Mouse (Mus musculus) midbrain, embryonic 14.5 days (tissue): ENCODE measurements around the gene Cfap61. TPM values are rescaled to one million over a fixed set of nuclear protein-coding genes. Genes with fewer than 3 reads are reported as not detected.

ENCODE experiments used
- ATAC-seq: fragments of 200-750 bp; cut with Nextera tagmentation; 2 replicates; pipeline ENCODE4 v1.8.0; 2017; ENCODE audit warnings: moderate number of reproducible peaks, moderate library complexity; ENCODE audit not compliant: low FRiP score, low TSS enrichment
- DNase-seq: peaks from one replicate; pipeline ENCODE4 v3.0.0-alpha.2; 2015
- H3K27ac ChIP-seq: fragments of 300-500 bp; sonication (generic); replicated peaks from 2 replicates; pipeline ENCODE4 v1.5.1; 2014; ENCODE audit warnings: mild to moderate bottlenecking, low read depth, low read length, moderate library complexity
- H3K27me3 ChIP-seq: fragments of 300-500 bp; sonication (generic); 2 replicates; pipeline ENCODE4 v1.6.1; 2014; ENCODE audit warnings: low read length, control low read depth, mixed read lengths; ENCODE audit not compliant: control insufficient read depth, insufficient read depth
- H3K36me3 ChIP-seq: fragments of 300-500 bp; sonication (generic); 2 replicates; pipeline ENCODE4 v1.6.1; 2014; ENCODE audit warnings: low read length, control low read depth; ENCODE audit not compliant: control insufficient read depth, insufficient read depth
- H3K4me1 ChIP-seq: fragments of 300-500 bp; sonication (generic); 2 replicates; pipeline ENCODE4 v1.6.1; 2014; ENCODE audit warnings: mild to moderate bottlenecking, antibody characterized with exemption, low read length, control low read depth; ENCODE audit not compliant: control insufficient read depth, insufficient read depth
- H3K4me2 ChIP-seq: fragments of 300-500 bp; sonication (generic); 2 replicates; pipeline ENCODE4 v1.6.1; 2014; ENCODE audit warnings: mild to moderate bottlenecking, low read length, moderate library complexity
- H3K4me3 ChIP-seq: fragments of 300-500 bp; sonication (generic); replicated peaks from 2 replicates; pipeline ENCODE4 v1.5.1; 2014; ENCODE audit warnings: low read depth, low read length
- H3K9ac ChIP-seq: fragments of 300-500 bp; sonication (generic); replicated peaks from 2 replicates; pipeline ENCODE4 v1.6.1; 2014; ENCODE audit warnings: mild to moderate bottlenecking, low read length, moderate library complexity
- H3K9me3 ChIP-seq: fragments of 300-500 bp; sonication (generic); 2 replicates; pipeline ENCODE4 v1.6.1; 2016; ENCODE audit warnings: low read length, control low read depth, mixed read lengths; ENCODE audit not compliant: control insufficient read depth
- WGBS: fragments of 180-500 bp; shearing (Covaris S2); extraction: QIAGEN DNeasy Blood & Tissue Kit; methylation state at CpG from one replicate; pipeline ENCODE4 v1.1.7; 2014; 5-methylcytosine and 5-hydroxymethylcytosine counted together
- polyA plus RNA-seq: library from polyadenylated mRNA; unstranded; fragments of >200 nt; fragmentation: Nextera tagmentation; extraction: Ambion mirVana; gene quantifications from 2 replicates; pipeline ENCODE4 v1.2.1, GENCODE M21; 2014

Cfap61 gene
- polyA plus RNA-seq, 1 experiment from 2014 or later: 1.7 TPM

- H3K36me3 ChIP-seq: no peaks in the 10 kb centered on the region
- no peak overlapping the region for H3K4me3 ChIP-seq
- ATAC-seq: no peak
- no peaks in the 10 kb centered on the region for H3K27me3 ChIP-seq
- H3K9ac ChIP-seq: no peak overlapping the region
- H3K4me2 ChIP-seq: no peak overlapping the region
- 94% methylated on average over 7 of the region's 7 CpGs for WGBS
- no peak overlapping the region for H3K27ac ChIP-seq
- H3K4me1 ChIP-seq: peaks cover 7% of the 10 kb centered on the region; the same call in 1 of the 2 replicates
- DNase-seq: no peak
- no peaks in the 10 kb centered on the region for H3K9me3 ChIP-seq
Observed at GRCm38 (mm10) chr2:146121551-146121950, 187.0 kb downstream of the Cfap61 start.

GRCm38 (mm10) chr2:146125129-146125528 lies 190.5 kb downstream of the Cfap61 start:
- Histone ChIP-seq H3K9me3 (no peaks in the 10 kb centered on the region), H3K4me2 (no peak overlapping the region), H3K36me3 (no peaks in the 10 kb centered on the region), H3K9ac (no peak overlapping the region), H3K27ac (no peak overlapping the region), H3K4me3 (no peak overlapping the region), H3K27me3 (no peaks in the 10 kb centered on the region), H3K4me1 (no peaks in the 10 kb centered on the region)
- ATAC-seq (no peak), DNase-seq (no peak)
- WGBS: 94% methylated on average over 2 of the region's 2 CpGs

- H3K4me1 ChIP-seq: no peaks in the 10 kb centered on the region
- H3K36me3 ChIP-seq: no peaks in the 10 kb centered on the region
- DNase-seq (no peak), ATAC-seq (no peak)
- WGBS: 66% methylated on average over 6 of the region's 6 CpGs
- no peaks in the 10 kb centered on the region for H3K9me3 ChIP-seq
- no peaks in the 10 kb centered on the region for H3K27me3 ChIP-seq
- no peak overlapping the region for H3K4me2 ChIP-seq
- H3K9ac ChIP-seq: no peak overlapping the region
- H3K4me3 ChIP-seq: no peak overlapping the region
- no peak overlapping the region for H3K27ac ChIP-seq
Observed at GRCm38 (mm10) chr2:146128622-146129021, 194.0 kb downstream of the Cfap61 start.

- DNase-seq (no peak), ATAC-seq (no peak)
- H3K9ac ChIP-seq: no peak overlapping the region
- H3K4me3 ChIP-seq: no peak overlapping the region
- no peaks in the 10 kb centered on the region for H3K9me3 ChIP-seq
- no peaks in the 10 kb centered on the region for H3K4me1 ChIP-seq
- no peaks in the 10 kb centered on the region for H3K27me3 ChIP-seq
- H3K36me3 ChIP-seq: no peaks in the 10 kb centered on the region
- no peak overlapping the region for H3K4me2 ChIP-seq
- 90% methylated on average over 3 of the region's 3 CpGs for WGBS
- H3K27ac ChIP-seq: no peak overlapping the region
Observed at GRCm38 (mm10) chr2:146130514-146130913, 195.9 kb downstream of the Cfap61 start.

GRCm38 (mm10) chr2:146134275-146134674 lies 199.7 kb downstream of the Cfap61 start:
- WGBS: 92% methylated on average over 6 of the region's 6 CpGs
- Histone ChIP-seq H3K9me3 (no peaks in the 10 kb centered on the region), H3K4me2 (no peak overlapping the region), H3K27ac (no peak overlapping the region), H3K9ac (no peak overlapping the region), H3K4me3 (no peak overlapping the region), H3K4me1 (no peaks in the 10 kb centered on the region), H3K27me3 (no peaks in the 10 kb centered on the region), H3K36me3 (no peaks in the 10 kb centered on the region)
- DNase-seq (no peak), ATAC-seq (no peak)

GRCm38 (mm10) chr2:146140711-146141110 lies 206.1 kb downstream of the Cfap61 start:
- 90% methylated on average over 3 of the region's 3 CpGs for WGBS
- Histone ChIP-seq H3K36me3 (no peaks in the 10 kb centered on the region), H3K4me1 (no peaks in the 10 kb centered on the region), H3K27ac (no peak overlapping the region), H3K9me3 (no peaks in the 10 kb centered on the region), H3K4me2 (no peak overlapping the region), H3K9ac (no peak overlapping the region), H3K27me3 (no peaks in the 10 kb centered on the region), H3K4me3 (no peak overlapping the region)
- no peak for ATAC-seq
- DNase-seq: no peak

- ATAC-seq: no peak
- Histone ChIP-seq H3K9me3 (no peaks in the 10 kb centered on the region), H3K27me3 (no peaks in the 10 kb centered on the region), H3K36me3 (no peaks in the 10 kb centered on the region), H3K27ac (no peak overlapping the region), H3K4me3 (no peak overlapping the region), H3K9ac (no peak overlapping the region), H3K4me1 (no peaks in the 10 kb centered on the region), H3K4me2 (no peak overlapping the region)
- DNase-seq: no peak
- WGBS: 89% methylated on average over 4 of the region's 4 CpGs
Observed at GRCm38 (mm10) chr2:146147306-146147705, 212.7 kb downstream of the Cfap61 start.

GRCm38 (mm10) chr2:146147801-146148200 lies 213.2 kb downstream of the Cfap61 start:
- Histone ChIP-seq H3K27me3 (no peaks in the 10 kb centered on the region), H3K36me3 (no peaks in the 10 kb centered on the region), H3K4me1 (no peaks in the 10 kb centered on the region), H3K27ac (no peak overlapping the region), H3K4me2 (no peak overlapping the region), H3K9ac (no peak overlapping the region), H3K9me3 (no peaks in the 10 kb centered on the region), H3K4me3 (no peak overlapping the region)
- DNase-seq (no peak), ATAC-seq (no peak)
- 92% methylated on average over 5 of the region's 5 CpGs for WGBS

- no peak overlapping the region for H3K9ac ChIP-seq
- no peak overlapping the region for H3K27ac ChIP-seq
- ATAC-seq (no peak), DNase-seq (no peak)
- H3K4me1 ChIP-seq: no peaks in the 10 kb centered on the region
- H3K4me2 ChIP-seq: no peak overlapping the region
- H3K4me3 ChIP-seq: no peak overlapping the region
- no peaks in the 10 kb centered on the region for H3K36me3 ChIP-seq
- H3K9me3 ChIP-seq: no peaks in the 10 kb centered on the region
- WGBS: 83% methylated on average over 15 of the region's 15 CpGs
- no peaks in the 10 kb centered on the region for H3K27me3 ChIP-seq
Observed at GRCm38 (mm10) chr2:146149206-146149974, 214.8 kb downstream of the Cfap61 start.
